Mouse (Mus musculus) embryonic facial prominence, embryonic 14.5 days (tissue): ENCODE data around the gene Tmco5b. TPM values are rescaled to one million over a fixed set of nuclear protein-coding genes. Genes with fewer than 3 reads are reported as not detected.

Experiments
- ATAC-seq: fragments of 200-750 bp; cut with Nextera tagmentation; 2 replicates; pipeline ENCODE4 v1.8.0; 2017; ENCODE audit warnings: low read depth, moderate number of reproducible peaks, moderate TSS enrichment
- DNase-seq: peaks from one replicate; pipeline ENCODE4 v3.0.0-alpha.2; 2015; ENCODE audit warnings: low spot score
- H3K27ac ChIP-seq: fragments of 300-500 bp; sonication (generic); replicated peaks from 2 replicates; pipeline ENCODE4 v1.5.1; 2014; ENCODE audit warnings: low read depth, mild to moderate bottlenecking, low read length, moderate library complexity
- H3K27me3 ChIP-seq: fragments of 300-500 bp; sonication (generic); replicated peaks from 2 replicates; pipeline ENCODE4 v1.6.1; 2014; ENCODE audit warnings: low read length; ENCODE audit not compliant: control insufficient read depth, insufficient read depth
- H3K36me3 ChIP-seq: fragments of 300-500 bp; sonication (generic); 2 replicates; pipeline ENCODE4 v1.6.1; 2014; ENCODE audit warnings: low read length, mixed read lengths; ENCODE audit not compliant: control insufficient read depth, insufficient read depth
- H3K4me1 ChIP-seq: fragments of 300-500 bp; sonication (generic); 2 replicates; pipeline ENCODE4 v1.6.1; 2014; ENCODE audit warnings: antibody characterized with exemption, low read length; ENCODE audit not compliant: control insufficient read depth, insufficient read depth
- H3K4me2 ChIP-seq: fragments of 300-500 bp; sonication (generic); 2 replicates; pipeline ENCODE4 v1.6.1; 2014; ENCODE audit warnings: low read depth, mild to moderate bottlenecking, low read length, moderate library complexity, mixed read lengths
- H3K4me3 ChIP-seq: fragments of 300-500 bp; sonication (generic); 2 replicates; pipeline ENCODE4 v1.5.1; 2014; ENCODE audit warnings: low read depth, mild to moderate bottlenecking, low read length
- H3K9ac ChIP-seq: fragments of 300-500 bp; sonication (generic); 2 replicates; pipeline ENCODE4 v1.6.1; 2014; ENCODE audit warnings: low read depth, mild to moderate bottlenecking, low read length, moderate library complexity, mixed read lengths
- H3K9me3 ChIP-seq: fragments of 300-500 bp; sonication (generic); 2 replicates; pipeline ENCODE4 v1.6.1; 2016; ENCODE audit warnings: low read length; ENCODE audit not compliant: control insufficient read depth
- WGBS: fragments of 180-500 bp; shearing (Covaris S2); extraction: QIAGEN DNeasy Blood & Tissue Kit; methylation state at CpG from one replicate; pipeline ENCODE4 v1.1.7; 2014; 5-methylcytosine and 5-hydroxymethylcytosine counted together
- polyA plus RNA-seq: library from polyadenylated mRNA; unstranded; fragments of >200 nt; fragmentation: Nextera tagmentation; extraction: Ambion mirVana; gene quantifications from 2 replicates; pipeline ENCODE4 v1.2.1, GENCODE M21; 2014

Tmco5b gene
- polyA plus RNA-seq, 1 experiment from 2014 or later = not detected

GRCm38 (mm10) chr2:113333799-113334541, 48.4 kb downstream of the Tmco5b start:
- no peak for ATAC-seq
- H3K9ac ChIP-seq = no peak overlapping the region
- H3K27me3 ChIP-seq = peaks cover under 1% of the 10 kb centered on the region; the same call in 1 of the 2 replicates
- WGBS = 47% methylated on average over 9 of the region's 9 CpGs
- H3K4me1 ChIP-seq = no peaks in the 10 kb centered on the region
- no peak overlapping the region for H3K4me3 ChIP-seq
- H3K4me2 ChIP-seq = no peak overlapping the region
- no peaks in the 10 kb centered on the region for H3K36me3 ChIP-seq
- DNase-seq = no peak
- no peaks in the 10 kb centered on the region for H3K9me3 ChIP-seq
- H3K27ac ChIP-seq = no peak overlapping the region

- Histone ChIP-seq H3K9me3 (no peaks in the 10 kb centered on the region), H3K4me2 (no peak overlapping the region), H3K36me3 (no peaks in the 10 kb centered on the region), H3K27ac (no peak overlapping the region), H3K4me3 (no peak overlapping the region), H3K27me3 (no peaks in the 10 kb centered on the region; the same call in 1 of the 2 replicates), H3K4me1 (no peaks in the 10 kb centered on the region), H3K9ac (no peak overlapping the region)
- WGBS = 73% methylated on average over 3 of the region's 3 CpGs
- no peak for ATAC-seq
- DNase-seq = no peak
These were observed 50.2 kb downstream of the Tmco5b start for GRCm38 (mm10) chr2:113335561-113336294.

DNA sequence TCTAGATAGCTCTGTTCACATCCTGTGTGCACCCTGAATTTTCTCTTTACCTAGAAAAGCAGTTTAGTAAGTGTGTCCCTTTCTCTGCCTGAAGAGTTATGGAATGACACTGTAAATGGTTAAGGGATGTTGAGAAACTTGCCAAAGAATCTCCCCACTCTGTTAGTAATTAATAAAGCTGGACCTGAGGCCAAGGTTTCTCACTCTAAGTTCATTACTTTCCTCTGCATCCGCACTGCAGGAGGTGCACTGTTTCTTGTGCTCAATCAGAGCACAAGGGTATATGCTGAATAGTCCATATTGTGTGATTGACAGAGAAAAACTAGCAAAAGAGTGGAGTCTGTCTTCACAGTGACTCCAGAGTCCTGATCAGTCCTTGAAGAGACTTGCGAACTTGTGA, 59.0 kb downstream of the Tmco5b start:
- Histone ChIP-seq H3K36me3 (no peaks in the 10 kb centered on the region), H3K9me3 (no peaks in the 10 kb centered on the region), H3K27me3 (no peaks in the 10 kb centered on the region), H3K27ac (no peak overlapping the region), H3K4me1 (no peaks in the 10 kb centered on the region), H3K4me3 (no peak overlapping the region), H3K9ac (no peak overlapping the region), H3K4me2 (no peak overlapping the region)
- 94% methylated on average over 2 of the region's 2 CpGs for WGBS
- no peak for ATAC-seq
- DNase-seq = no peak

Other genes starting within 250 kb of the Tmco5b start
- gene Ryr3, start 68.6 kb upstream of the Tmco5b start, polyA plus RNA-seq = 2.2 and 4.7 TPM in 2 replicates
- 2.5 and 3.1 TPM in 2 replicates for gene Fmn1, start 42.0 kb downstream of the Tmco5b start, polyA plus RNA-seq